Mouse (Mus musculus) kidney, postnatal 36 days (tissue): ENCODE results near the gene Ceacam18.
"Not testable (repeated sequence)": the region's sequence is repeated elsewhere in the genome, so short reads cannot be mapped to it uniquely, and the experiment has no call there.

Experiments used
- DNase-seq, 2 experiments: peaks; one replicate each; pipeline ENCODE4 v3.0.0; 2021 to 2022; ENCODE audit warnings: mixed read lengths in 2 of 2

The Ceacam18 gene

GRCm38 (mm10) chr7:43634500-43634899 is at the start of gene Ceacam18:
Ceacam18 (plus strand) TSS chr7:43634707.
- DNase-seq = no peak

GRCm38 (mm10) chr7:43584790-43585189 is 49.7 kb upstream of the Ceacam18 start:
- DNase-seq = peak in 1 of 2 experiments; percentile 48

GRCm38 (mm10) chr7:43601884-43602283 is 32.6 kb upstream of the Ceacam18 start:
- no peak for DNase-seq

DNA sequence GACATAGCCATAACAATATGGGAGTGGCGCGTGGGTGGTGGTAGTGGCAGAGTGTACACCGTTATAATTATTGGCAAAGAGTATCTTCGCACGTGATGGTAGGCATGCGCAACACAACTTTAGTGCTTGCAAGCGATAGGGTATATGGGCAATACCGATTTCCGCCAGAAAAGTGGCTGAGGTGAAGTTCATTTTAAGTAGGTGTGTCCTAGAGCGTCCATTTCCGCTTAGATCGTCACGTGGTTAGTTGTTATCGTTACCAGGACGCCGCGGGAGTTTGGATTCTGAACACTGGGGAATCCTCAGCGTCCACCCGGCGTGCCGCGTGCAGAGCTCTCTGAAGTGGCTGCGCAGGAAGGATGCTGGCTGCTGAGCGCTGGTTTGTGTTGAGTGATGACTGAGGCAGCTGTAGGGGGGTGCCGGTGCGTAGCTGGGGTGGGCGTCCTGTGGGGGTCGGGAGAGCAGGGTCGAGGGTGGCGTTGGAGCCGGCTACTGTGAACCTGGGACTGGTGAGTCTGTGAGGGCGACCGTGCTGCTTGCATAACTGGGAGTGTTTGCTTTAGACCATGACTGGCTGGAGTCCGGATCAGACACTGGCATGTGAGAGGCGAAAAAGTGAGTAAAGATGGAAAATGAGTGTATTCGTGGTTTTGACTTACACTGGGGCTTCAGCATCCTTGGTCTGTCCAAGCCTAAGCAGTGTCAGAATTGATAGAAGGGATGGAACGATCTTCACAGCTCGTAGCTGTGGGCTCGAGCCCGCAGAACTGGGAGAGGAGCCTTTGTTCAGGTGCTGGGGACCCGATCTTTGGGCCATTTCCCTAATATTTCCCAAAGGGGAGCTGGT is 27.4 kb upstream of the Ceacam18 start, which contains the start of gene Zfp819:
Gene Zfp819, plus strand, starts transcription at position 274 of the 847 bp plus-strand sequence.
- peak; percentile 59 to 67 for DNase-seq

DNA sequence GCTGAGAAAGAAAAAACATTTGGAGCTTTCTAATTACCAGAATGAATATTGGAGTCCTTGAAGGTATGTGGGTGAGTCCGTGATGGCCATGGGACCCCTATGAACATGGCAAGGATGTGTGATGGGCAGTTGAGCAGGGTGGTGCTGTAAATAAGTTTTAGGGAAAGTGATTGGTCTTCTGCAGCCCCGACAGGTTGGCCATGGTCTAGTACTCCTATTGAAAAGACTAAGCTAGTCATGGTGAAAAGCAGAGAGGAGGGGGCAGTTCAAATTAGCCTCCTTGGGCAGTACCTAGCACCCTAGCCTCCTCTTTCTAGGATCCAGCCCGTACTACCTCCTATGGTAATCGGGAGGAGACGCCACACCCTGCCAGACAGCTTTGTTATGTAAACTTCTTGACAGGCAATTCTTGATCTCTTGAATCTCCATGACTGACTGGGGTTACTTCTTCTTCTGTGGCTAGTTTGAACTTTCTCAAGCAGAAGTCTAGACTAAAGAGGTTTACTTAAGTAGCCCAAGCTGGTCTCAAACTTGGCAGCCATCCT is 26.7 kb upstream of the Ceacam18 start:
- DNase-seq = no peak

DNA sequence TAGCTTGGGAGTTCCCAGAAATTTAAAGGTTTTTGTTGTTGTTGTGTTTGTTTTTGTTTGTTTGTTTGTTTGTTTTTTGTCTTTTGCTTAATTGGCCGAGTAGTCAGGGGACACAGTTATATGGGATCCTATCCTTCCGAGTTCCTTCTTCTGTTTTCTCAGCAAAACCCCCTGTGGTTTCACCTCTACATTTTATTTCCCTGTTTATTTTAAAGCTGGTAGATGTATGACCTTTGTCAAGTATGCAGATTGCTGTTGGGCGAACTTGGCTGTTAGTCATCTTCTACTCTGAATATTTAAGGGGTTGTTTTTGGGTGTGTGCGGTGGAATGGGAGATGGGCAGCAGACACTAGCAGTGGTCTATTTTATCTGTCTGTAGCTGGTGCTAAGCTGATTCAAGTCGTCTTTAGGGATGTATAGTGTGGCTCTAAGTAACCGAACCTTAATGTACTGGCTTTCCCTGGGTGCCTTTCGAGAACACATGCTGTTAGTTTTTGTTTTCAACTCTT is 26.1 kb upstream of the Ceacam18 start:
- DNase-seq = no peak

DNA sequence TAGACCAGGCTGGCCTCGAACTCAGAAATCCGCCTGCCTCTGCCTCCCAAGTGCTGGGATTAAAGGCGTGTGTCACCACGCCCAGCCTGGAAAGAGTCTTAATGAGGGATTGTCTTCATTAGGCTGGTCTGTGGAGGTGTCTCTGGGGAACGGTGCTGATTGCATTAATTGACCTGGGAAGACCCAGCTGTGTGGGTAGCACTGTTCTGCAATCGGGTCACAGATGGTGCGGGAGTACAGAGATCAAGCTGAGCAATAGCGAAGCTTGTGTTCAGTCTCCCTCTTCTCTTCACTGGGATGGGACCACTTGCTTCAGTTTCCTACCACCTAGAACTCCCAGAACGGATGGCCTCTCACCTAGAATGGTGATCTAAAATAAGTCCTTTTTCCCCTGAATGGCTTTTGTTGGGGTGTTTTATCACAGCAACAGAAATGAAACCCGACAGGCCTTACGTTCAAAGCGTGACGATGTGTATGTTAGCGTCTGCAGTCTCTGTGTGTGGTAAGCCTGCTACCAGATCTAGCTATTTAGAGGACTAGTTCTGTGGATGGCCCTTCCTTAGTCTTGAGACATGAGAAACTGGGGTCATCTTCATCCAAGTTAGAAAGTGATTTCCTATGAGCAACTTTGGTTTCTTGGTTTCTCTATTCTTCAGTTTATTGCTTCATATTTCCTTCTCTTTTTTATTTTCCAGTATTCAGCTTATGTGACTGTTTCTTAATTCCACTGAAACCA is 20.5 kb upstream of the Ceacam18 start:
- no peak for DNase-seq

DNA sequence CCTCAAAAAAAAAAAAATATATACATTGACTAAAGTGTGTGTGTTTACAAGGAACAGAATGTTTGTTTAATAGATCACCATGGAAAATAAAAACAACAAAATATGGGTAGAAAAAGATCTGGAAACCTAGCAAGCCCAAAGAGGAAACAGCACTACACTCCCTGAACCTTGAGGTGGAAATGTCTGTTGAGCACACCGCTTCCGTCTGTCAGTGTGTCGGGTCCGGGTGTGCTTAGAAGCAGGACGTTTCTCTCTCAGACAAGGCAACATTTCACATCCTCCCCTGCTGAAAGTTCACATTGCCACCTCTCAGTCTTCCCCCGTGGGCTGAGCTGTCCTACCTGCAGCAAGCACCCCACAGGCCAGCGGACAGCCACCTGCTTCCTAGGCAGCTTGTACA is 11.6 kb upstream of the Ceacam18 start:
- no peak for DNase-seq

- no peak for DNase-seq
Observed at GRCm38 (mm10) chr7:43623819-43624218, 10.7 kb upstream of the Ceacam18 start.

DNA sequence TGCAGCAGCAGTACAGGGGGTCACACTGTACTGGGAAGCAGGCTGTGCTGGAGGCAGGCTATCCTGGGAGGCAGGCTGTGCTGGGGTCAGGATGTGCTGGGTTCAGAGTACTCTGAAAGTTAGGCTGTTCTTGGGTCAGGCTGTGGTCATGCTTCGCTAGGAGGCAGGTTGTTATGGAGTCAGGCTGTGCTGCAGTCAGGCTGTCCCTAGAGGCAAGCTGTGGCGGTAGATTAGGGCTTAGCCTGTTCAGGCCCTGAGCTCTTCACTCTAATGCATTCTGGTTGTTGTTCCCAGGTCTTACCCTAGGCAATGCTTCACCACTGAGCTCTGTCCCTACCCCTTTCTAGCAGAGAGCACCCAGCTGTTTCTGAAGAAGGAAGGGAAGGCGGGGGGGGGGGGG is 9.4 kb upstream of the Ceacam18 start:
- no peak for DNase-seq

GRCm38 (mm10) chr7:43625794-43626422 is 8.6 kb upstream of the Ceacam18 start:
- DNase-seq = no peak

DNA sequence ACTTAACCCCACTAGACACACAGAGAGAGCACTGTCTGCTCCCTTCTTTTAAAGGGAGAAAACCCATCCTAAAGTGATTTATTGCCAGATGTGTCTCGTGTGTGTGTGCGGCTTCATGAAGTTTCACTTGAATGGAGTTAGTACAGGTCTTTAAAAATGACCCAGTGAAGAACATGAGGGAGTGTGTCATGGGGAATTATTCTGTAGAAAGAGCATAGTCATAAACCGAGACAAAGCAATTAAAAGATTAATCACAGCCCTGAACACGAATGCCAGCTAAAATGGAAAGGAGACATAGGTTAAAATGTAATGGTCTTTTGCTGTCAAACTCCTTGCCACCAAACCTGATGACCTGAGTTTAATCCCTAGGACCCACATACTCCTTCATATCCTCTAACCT is 567 bp upstream of the Ceacam18 start:
- no peak for DNase-seq

GRCm38 (mm10) chr7:43636194-43636593 is 1.7 kb downstream of the Ceacam18 start:
- DNase-seq = no peak

DNA sequence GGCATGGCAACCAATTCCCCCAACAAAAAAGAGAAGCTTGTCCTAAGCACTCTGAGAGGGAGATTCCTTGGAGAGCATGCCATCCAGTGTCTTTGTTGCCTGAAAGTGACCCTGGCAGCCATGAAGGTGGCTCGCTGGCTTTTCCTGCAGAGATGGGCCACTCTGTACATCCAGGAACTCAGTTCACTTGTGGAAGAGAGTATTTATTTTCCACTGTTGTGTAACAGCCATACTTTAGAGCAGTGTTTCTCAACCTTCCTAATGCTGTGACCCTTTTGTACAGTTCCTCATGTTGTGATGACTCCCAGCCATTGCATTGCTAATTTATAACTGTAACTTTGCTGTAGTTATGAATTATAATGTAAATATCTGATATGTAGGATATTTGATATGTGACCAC is 2.6 kb downstream of the Ceacam18 start:
- DNase-seq = no peak

GRCm38 (mm10) chr7:43642587-43642986 is 8.1 kb downstream of the Ceacam18 start:
- DNase-seq = no peak

- no peak for DNase-seq
Observed at GRCm38 (mm10) chr7:43643046-43643652, 8.6 kb downstream of the Ceacam18 start.

DNA sequence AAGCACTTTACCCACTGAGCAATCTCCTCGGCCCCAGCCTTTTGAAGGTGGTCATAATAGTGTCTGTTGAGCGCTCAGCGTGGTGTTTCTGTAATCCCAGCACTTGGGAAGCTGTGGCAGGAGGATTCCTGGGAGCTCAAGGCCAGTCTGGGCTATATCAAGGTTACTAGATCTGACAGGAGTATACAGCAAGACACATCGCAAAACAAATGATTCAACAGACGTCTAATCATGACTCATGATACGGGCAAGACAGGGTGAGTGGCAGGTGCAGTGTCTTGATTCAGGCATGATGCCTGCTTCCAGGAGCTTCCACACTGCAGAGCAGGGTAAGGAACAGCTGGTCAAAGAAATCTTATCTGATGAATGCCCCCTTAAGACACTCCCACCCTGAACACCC is 18.2 kb downstream of the Ceacam18 start:
- no peak for DNase-seq

DNA sequence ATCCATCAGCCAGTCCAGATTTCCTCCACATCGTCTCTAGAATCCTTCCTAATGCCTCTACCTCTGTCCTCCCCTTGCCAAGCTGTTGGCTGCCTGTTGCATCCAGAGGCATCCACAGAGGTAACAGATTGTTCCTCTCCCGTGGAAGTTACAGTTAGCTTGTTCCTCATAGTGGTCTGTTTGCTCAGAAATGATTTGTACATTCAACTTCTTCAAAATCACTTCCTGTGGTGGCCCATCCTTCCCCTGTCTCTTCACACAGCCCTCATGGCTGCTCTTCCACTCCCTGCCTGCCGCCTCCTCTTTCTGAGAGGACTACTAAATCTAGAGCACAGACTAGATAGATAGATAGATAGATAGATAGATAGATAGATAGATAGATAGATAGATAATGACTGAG is 20.0 kb downstream of the Ceacam18 start:
- DNase-seq = no peak

DNA sequence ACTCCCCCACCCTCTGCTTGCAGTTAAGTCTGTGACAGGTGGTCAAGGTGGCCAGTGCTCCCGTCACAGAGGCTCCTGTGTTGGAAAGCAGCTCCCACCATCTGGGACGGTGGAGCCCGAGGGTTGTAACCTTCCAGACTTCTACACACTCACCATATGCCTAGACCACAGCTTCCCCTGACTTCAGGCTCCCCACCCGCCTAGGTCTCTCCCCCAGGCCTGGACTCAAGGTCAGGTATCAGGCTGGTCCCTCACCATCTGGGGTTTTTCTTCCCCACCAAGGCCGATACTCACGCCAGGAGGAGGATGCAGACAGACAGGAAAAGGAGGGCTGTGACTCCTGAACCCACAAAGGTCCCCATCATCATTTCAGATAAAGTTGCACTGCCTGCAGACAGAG is 21.7 kb downstream of the Ceacam18 start:
- DNase-seq = no peak

- DNase-seq = no peak
Observed at GRCm38 (mm10) chr7:43660002-43660401, 25.5 kb downstream of the Ceacam18 start, which contains the start of gene Siglece. Siglece (minus strand) TSS chr7:43660161.

- no peak for DNase-seq
Observed at GRCm38 (mm10) chr7:43662804-43663203, 28.3 kb downstream of the Ceacam18 start.

GRCm38 (mm10) chr7:43667221-43667620 is 32.7 kb downstream of the Ceacam18 start:
- not testable (repeated sequence) for DNase-seq
